Mouse (Mus musculus): ENCODE measurements around the gene Cebpa. TPM values are rescaled to one million over a fixed set of nuclear protein-coding genes. Genes with fewer than 3 reads are reported as not detected.
A peak's percentile ranks its signal among the peaks of the same experiment; 100 is the strongest.

The Cebpa gene
- polyA plus RNA-seq, 1 experiment from 2014 or later = 0.32 TPM

DNA sequence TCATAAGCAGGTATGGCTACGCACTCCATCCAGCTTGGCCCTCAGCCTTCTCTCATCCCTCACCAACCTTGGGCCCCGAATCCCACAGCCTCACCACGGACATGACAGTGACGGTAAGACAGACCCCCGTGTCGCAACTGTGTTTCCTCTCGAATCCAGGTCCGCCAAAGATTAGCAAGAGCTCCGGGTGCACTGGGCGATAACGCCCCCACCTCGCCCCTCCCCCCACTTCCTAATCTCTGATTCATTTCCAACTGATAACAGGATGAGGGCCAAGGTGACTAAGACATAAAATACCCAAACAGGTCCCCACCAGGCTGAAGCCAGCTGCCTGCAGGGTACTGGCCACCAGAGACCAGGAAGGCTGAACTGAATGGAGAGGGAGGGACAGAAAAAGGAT is 35.4 kb downstream of the Cebpa start:
- no peak overlapping the region for H3K4me2 ChIP-seq (ENCODE audit: low read length)
- H3K9ac ChIP-seq (replicated peaks; ENCODE audit: low read depth, low read length) = no peak overlapping the region
- no peak overlapping the region for H3K4me3 ChIP-seq (replicated peaks; ENCODE audit: low read length)
- no peak overlapping the region for H3K27ac ChIP-seq (ENCODE audit: low read length)
- ATAC-seq = no peak
- 85% methylated on average over 12 of the region's 12 CpGs for WGBS
- no peaks in the 10 kb centered on the region for H3K36me3 ChIP-seq (ENCODE audit: control insufficient read depth, insufficient read depth)
- no peaks in the 10 kb centered on the region for H3K27me3 ChIP-seq (replicated peaks; ENCODE audit: control insufficient read depth, insufficient read depth, low read length)
- no peaks in the 10 kb centered on the region for H3K4me1 ChIP-seq (replicated peaks; ENCODE audit: control insufficient read depth, insufficient read depth, low read length)
- H3K9me3 ChIP-seq (ENCODE audit: control insufficient read depth, low read length) = no peaks in the 10 kb centered on the region

DNA sequence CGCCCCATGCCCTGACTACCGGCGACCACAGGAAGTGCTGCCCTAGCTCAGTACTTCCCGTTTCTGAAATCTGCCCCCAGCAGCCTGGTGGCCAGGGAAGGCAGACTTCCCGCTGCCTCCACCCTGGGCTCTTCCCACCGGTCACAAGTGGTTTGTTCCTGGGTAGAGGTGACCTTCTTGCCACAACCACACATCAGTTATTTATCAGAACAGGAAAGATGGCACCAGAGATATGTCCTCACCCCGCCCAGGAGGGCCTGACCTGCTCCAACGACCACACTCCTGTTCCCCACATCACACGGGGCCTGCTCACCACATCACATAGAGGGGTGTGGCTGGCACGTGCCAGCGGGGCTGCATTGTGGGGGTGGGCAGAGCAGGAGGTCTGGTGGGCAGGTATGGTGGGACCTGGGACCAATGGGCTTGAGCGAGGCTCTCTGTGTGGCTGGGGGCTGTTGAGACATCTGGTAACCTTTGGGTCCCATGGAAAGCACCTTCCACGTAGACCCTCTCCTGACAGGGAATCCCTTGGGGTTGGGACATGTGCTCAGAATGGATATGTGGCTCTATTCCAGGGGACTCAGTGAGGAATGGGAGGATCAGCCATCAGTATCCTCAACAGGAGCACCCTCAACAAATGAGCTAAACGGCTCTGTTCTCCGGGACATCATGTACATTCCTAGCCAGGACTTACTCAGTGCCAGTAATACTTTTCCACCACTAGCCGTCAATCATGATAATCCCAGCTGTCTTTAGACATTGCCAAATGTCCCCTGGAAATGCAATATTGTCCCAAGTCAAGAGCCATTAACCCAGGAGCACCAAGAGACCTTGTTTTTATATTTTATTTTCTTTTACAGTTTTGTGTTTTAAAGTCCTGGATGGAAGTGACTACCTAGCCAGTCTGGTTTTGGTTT is 37.7 kb downstream of the Cebpa start:
- WGBS = 80% methylated on average over 16 of the region's 16 CpGs
- Histone ChIP-seq H3K4me2 (ENCODE audit: low read length) (no peak overlapping the region), H3K27me3 (replicated peaks; ENCODE audit: control insufficient read depth, insufficient read depth, low read length) (no peaks in the 10 kb centered on the region), H3K4me1 (replicated peaks; ENCODE audit: control insufficient read depth, insufficient read depth, low read length) (no peaks in the 10 kb centered on the region), H3K9ac (replicated peaks; ENCODE audit: low read depth, low read length) (no peak overlapping the region), H3K9me3 (ENCODE audit: control insufficient read depth, low read length) (no peaks in the 10 kb centered on the region), H3K27ac (ENCODE audit: low read length) (no peak overlapping the region), H3K36me3 (ENCODE audit: control insufficient read depth, insufficient read depth) (no peaks in the 10 kb centered on the region), H3K4me3 (replicated peaks; ENCODE audit: low read length) (no peak overlapping the region)
- ATAC-seq = no peak

DNA sequence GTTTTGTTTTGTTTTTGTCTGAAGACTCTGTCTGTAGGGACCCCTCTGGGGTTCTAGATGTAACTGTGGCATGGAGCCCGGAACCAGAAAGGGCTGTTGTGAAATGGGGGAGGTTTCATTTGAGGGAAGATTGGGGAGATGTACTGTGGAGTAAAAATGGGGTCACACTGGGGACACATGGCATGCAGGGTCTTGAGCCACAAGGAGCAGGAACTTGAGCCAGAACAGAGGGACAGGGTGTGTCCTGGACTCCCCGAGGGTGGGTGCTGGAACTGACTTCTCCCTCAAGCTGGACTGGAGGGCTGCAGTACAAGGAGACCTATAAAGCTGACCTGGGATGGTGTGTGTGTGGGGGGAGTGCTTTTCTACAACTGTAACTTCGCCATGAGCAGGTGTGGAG is 38.4 kb downstream of the Cebpa start:
- H3K9me3 ChIP-seq (ENCODE audit: control insufficient read depth, low read length) = no peaks in the 10 kb centered on the region
- H3K4me3 ChIP-seq (replicated peaks; ENCODE audit: low read length) = no peak overlapping the region
- H3K9ac ChIP-seq (replicated peaks; ENCODE audit: low read depth, low read length) = no peak overlapping the region
- H3K36me3 ChIP-seq (ENCODE audit: control insufficient read depth, insufficient read depth) = no peaks in the 10 kb centered on the region
- no peaks in the 10 kb centered on the region for H3K27me3 ChIP-seq (replicated peaks; ENCODE audit: control insufficient read depth, insufficient read depth, low read length)
- no peak overlapping the region for H3K4me2 ChIP-seq (ENCODE audit: low read length)
- WGBS = 78% methylated on average over 3 of the region's 3 CpGs
- H3K27ac ChIP-seq (ENCODE audit: low read length) = no peak overlapping the region
- ATAC-seq = no peak
- H3K4me1 ChIP-seq (replicated peaks; ENCODE audit: control insufficient read depth, insufficient read depth, low read length) = no peaks in the 10 kb centered on the region

DNA sequence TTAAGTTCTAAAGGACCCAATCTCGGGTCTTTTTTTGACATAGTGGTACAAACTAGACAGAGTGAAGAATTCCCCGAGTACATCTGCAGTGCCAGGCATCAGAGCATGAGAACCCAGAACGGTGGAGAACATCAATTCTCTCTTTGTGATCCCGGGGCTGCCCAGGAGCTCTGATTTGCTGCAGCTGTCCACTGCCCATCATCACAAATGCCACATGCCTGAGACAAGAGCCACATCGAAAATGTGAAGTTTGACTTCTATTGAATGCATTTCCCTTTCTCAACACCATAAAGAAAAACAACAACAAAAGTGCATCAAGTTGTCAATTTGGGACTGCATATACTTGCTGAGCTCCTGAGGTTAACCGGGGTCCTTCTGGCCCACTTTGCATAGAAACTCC is 43.4 kb downstream of the Cebpa start:
- Histone ChIP-seq H3K4me1 (replicated peaks; ENCODE audit: control insufficient read depth, insufficient read depth, low read length) (no peaks in the 10 kb centered on the region), H3K27me3 (replicated peaks; ENCODE audit: control insufficient read depth, insufficient read depth, low read length) (no peaks in the 10 kb centered on the region), H3K4me2 (ENCODE audit: low read length) (no peak overlapping the region), H3K36me3 (ENCODE audit: control insufficient read depth, insufficient read depth) (no peaks in the 10 kb centered on the region), H3K27ac (ENCODE audit: low read length) (no peak overlapping the region), H3K4me3 (replicated peaks; ENCODE audit: low read length) (no peak overlapping the region), H3K9me3 (ENCODE audit: control insufficient read depth, low read length) (no peaks in the 10 kb centered on the region), H3K9ac (replicated peaks; ENCODE audit: low read depth, low read length) (no peak overlapping the region)
- ATAC-seq = no peak
- 81% methylated on average over 6 of the region's 6 CpGs for WGBS

DNA sequence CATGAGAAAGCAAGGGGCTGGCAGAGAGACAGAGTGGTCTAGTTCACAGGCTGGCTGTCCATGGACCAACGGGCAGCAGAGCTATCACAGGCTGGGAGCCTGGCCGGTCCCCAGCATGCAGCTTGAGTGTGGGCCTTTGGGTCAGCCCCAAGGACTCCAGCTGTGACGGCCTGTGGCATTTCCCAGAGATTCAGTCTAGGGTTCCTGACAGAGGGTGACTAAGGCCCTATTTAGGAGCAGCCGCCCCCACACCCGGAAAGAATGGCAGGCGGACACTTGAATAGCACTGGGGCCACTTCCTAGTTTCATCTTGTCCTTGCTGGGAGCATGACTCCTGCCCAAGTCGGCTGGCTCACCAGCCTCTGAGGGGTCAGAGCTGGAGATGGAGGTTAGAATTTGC is 44.5 kb downstream of the Cebpa start:
- Histone ChIP-seq H3K9me3 (ENCODE audit: control insufficient read depth, low read length) (no peaks in the 10 kb centered on the region), H3K4me3 (replicated peaks; ENCODE audit: low read length) (no peak overlapping the region), H3K27ac (ENCODE audit: low read length) (no peak overlapping the region), H3K27me3 (replicated peaks; ENCODE audit: control insufficient read depth, insufficient read depth, low read length) (no peaks in the 10 kb centered on the region), H3K4me2 (ENCODE audit: low read length) (no peak overlapping the region), H3K4me1 (replicated peaks; ENCODE audit: control insufficient read depth, insufficient read depth, low read length) (no peaks in the 10 kb centered on the region), H3K36me3 (ENCODE audit: control insufficient read depth, insufficient read depth) (no peaks in the 10 kb centered on the region), H3K9ac (replicated peaks; ENCODE audit: low read depth, low read length) (no peak overlapping the region)
- WGBS = 74% methylated on average over 7 of the region's 7 CpGs
- no peak for ATAC-seq

DNA sequence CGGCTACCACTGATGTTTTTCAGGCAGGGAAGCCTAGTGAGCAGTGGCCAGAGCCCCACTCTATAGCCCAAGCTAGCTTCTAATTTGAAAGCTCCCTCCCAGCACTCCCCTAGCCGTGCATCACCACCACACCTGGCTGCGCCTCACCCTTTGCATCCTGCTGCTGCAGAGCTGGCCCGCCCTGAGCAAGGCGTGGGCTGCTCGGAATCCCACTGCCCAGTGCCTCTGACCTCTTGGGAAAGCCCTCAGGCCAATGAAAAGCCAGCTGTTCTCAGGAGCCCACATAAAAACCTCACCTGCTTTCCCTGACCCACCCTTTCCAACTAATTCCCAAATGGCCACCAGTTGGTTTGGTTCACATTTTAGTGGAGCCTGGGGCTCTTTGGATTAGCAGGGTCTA is 45.0 kb downstream of the Cebpa start:
- Histone ChIP-seq H3K4me1 (replicated peaks; ENCODE audit: control insufficient read depth, insufficient read depth, low read length) (no peaks in the 10 kb centered on the region), H3K4me2 (ENCODE audit: low read length) (no peak overlapping the region), H3K9me3 (ENCODE audit: control insufficient read depth, low read length) (no peaks in the 10 kb centered on the region), H3K36me3 (ENCODE audit: control insufficient read depth, insufficient read depth) (no peaks in the 10 kb centered on the region), H3K27ac (ENCODE audit: low read length) (no peak overlapping the region), H3K27me3 (replicated peaks; ENCODE audit: control insufficient read depth, insufficient read depth, low read length) (no peaks in the 10 kb centered on the region), H3K9ac (replicated peaks; ENCODE audit: low read depth, low read length) (no peak overlapping the region), H3K4me3 (replicated peaks; ENCODE audit: low read length) (no peak overlapping the region)
- ATAC-seq = no peak
- 80% methylated on average over 6 of the region's 6 CpGs for WGBS

DNA sequence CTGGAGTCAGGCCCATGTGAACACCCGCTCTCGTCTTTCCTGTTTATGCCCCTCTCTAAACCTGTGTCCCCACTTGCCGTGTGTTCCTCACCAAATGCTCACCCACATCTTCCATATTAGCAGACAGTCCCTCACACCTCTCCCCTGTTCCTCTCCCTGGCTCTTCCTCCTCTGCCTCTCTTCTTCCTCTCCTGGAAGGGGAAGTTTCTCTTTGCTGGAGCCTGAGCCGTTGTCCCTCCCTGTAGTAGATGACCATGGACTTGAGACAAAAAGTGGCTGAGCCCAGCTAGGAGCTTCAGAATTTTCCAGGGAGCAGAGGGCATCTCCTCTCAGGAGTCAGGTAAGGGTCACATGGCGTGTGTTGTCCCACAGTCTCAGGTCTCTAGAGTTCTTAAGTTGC is 47.9 kb downstream of the Cebpa start:
- Histone ChIP-seq H3K27me3 (replicated peaks; ENCODE audit: control insufficient read depth, insufficient read depth, low read length) (no peaks in the 10 kb centered on the region), H3K36me3 (ENCODE audit: control insufficient read depth, insufficient read depth) (no peaks in the 10 kb centered on the region), H3K4me2 (ENCODE audit: low read length) (no peak overlapping the region), H3K9ac (replicated peaks; ENCODE audit: low read depth, low read length) (no peak overlapping the region), H3K4me3 (replicated peaks; ENCODE audit: low read length) (no peak overlapping the region), H3K4me1 (replicated peaks; ENCODE audit: control insufficient read depth, insufficient read depth, low read length) (no peaks in the 10 kb centered on the region), H3K27ac (ENCODE audit: low read length) (no peak overlapping the region), H3K9me3 (ENCODE audit: control insufficient read depth, low read length) (no peaks in the 10 kb centered on the region)
- ATAC-seq = no peak
- WGBS = 82% methylated on average over 5 of the region's 5 CpGs

DNA sequence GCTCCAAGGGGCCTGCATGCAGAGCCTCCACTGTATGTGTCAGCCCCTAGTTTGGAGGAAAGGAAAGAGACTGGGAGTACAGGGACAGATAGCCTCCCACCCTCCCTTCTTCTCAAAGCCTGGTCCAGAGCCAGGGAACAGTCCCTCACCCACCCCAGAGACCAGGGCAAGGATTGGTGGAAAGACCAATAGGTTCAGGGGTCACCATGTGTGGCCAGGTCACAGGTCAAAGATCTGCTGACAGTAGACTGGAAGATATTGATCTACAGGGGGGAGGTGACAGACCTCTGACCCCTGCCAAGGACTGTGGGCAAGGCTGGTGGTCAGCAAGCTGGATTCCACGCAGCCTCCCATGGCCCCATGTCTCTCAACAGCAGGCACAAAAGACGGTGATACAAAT is 48.8 kb downstream of the Cebpa start:
- no peaks in the 10 kb centered on the region for H3K36me3 ChIP-seq (ENCODE audit: control insufficient read depth, insufficient read depth)
- 75% methylated on average over 2 of the region's 2 CpGs for WGBS
- no peak overlapping the region for H3K4me2 ChIP-seq (ENCODE audit: low read length)
- H3K4me3 ChIP-seq (replicated peaks; ENCODE audit: low read length) = no peak overlapping the region
- H3K27me3 ChIP-seq (replicated peaks; ENCODE audit: control insufficient read depth, insufficient read depth, low read length) = no peaks in the 10 kb centered on the region
- H3K4me1 ChIP-seq (replicated peaks; ENCODE audit: control insufficient read depth, insufficient read depth, low read length) = no peaks in the 10 kb centered on the region
- no peaks in the 10 kb centered on the region for H3K9me3 ChIP-seq (ENCODE audit: control insufficient read depth, low read length)
- no peak overlapping the region for H3K9ac ChIP-seq (replicated peaks; ENCODE audit: low read depth, low read length)
- ATAC-seq = no peak
- no peak overlapping the region for H3K27ac ChIP-seq (ENCODE audit: low read length)

DNA sequence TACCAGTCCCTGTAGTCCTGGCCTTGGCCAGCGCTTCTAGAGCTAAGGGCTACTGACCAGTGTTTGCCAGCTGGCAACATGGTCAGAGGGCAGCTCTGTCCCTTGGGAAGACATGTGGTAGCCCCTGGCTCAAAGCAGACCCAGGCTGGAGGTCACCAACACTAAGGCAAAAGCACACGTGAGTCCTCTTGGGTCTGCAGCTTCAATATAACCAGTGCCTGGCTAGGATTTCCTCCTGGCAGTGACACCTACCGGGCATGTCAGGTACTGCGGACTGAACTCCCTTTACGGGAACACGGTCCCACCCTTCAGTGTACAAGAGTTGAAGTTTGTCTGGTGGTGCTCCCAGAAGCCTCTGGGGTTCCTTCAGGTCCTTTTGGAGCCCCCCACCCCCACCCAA is 50.2 kb downstream of the Cebpa start:
- no peak overlapping the region for H3K4me2 ChIP-seq (ENCODE audit: low read length)
- H3K4me1 ChIP-seq (replicated peaks; ENCODE audit: control insufficient read depth, insufficient read depth, low read length) = no peaks in the 10 kb centered on the region
- H3K4me3 ChIP-seq (replicated peaks; ENCODE audit: low read length) = no peak overlapping the region
- no peaks in the 10 kb centered on the region for H3K36me3 ChIP-seq (ENCODE audit: control insufficient read depth, insufficient read depth)
- ATAC-seq = peak; percentile 34
- WGBS = 15% methylated on average over 6 of the region's 6 CpGs
- no peak overlapping the region for H3K9ac ChIP-seq (replicated peaks; ENCODE audit: low read depth, low read length)
- H3K9me3 ChIP-seq (ENCODE audit: control insufficient read depth, low read length) = no peaks in the 10 kb centered on the region
- no peaks in the 10 kb centered on the region for H3K27me3 ChIP-seq (replicated peaks; ENCODE audit: control insufficient read depth, insufficient read depth, low read length)
- H3K27ac ChIP-seq (ENCODE audit: low read length) = no peak overlapping the region
